Mouse (Mus musculus): ENCODE data around the gene Psd4. TPM values are rescaled to one million over a fixed set of nuclear protein-coding genes. Genes with fewer than 3 reads are reported as not detected.

Psd4 gene
- polyA plus RNA-seq, 1 experiment: 1.2 TPM

DNA sequence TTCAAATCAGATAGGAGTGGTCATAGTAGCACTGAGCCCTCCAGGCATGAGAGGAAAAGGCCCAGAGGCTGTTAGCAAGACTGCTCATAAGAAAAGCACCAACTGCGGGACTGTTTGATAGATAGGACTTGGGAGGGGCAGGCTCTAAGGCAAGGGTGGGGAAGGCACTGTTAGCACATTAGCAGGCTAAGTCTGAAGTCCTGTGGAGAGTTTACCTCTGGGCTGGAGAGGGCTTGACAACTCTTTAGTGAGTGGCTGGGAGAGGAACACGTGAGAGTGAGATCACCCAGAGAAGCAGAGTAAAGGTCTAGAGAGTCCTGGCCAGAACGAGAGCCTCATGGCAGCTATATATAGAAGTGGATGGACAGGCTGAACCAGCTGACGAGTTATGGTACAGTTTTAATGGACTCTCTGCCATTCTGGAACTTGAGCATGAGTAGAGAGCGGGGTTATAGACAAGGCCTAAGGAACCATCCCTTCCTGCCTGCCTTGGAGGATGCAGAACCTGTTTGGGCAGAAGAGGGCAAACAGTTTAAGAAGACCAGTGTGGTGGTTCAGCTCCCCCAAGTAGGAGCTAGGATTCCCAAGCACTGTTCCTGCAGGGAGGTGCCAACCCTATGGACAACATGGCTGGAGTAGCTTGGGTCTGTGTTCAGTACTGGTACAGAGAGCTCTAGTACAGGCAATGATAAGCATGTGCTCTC is 11.5 kb downstream of the Psd4 start:
- H3K4me3 ChIP-seq (ENCODE audit: insufficient read depth, low read depth, low read length): no peak overlapping the region
- H3K27ac ChIP-seq (replicated peaks; ENCODE audit: low read depth, low read length): no peak overlapping the region
- H3K4me1 ChIP-seq (ENCODE audit: control insufficient read depth, insufficient read depth, insufficient read length, low read length): no peaks in the 10 kb centered on the region

DNA sequence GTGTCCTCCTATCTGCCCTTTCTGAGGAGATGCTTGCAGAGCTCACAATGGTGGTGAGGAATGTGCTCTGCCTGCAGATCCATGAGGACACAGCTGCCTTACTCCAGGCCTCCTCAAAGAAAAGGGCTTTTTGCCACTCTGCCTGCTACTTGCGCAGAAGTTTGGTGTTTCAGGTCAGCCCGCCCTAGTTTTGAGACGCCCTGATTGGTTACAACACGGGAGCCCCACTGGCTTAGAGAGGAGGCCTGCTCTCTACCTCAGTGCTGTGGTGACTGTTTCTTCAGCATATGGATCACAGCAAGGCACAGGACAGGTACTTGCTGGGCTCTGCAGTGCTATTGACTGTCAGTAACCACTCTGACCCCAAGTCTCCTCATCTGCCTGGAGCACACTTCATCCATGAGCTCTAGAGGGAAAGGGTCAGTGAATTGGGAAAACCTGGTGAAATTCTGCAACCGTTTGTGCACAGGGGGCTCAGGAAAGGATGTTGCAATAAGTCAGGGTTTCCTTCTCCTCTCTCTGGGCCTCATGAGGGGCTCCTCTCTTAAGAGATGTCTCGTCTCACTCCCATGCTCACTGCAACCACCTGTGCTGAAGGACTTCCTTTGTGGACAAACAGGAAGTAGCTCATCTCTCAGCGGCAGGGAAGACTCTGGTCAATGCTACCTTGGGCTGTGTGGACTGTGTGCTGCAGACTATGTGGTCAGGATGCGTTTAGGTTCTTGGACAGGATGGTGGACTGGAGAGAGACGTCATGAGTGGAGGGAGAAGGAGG is 15.3 kb downstream of the Psd4 start:
- no peak overlapping the region for H3K4me3 ChIP-seq (ENCODE audit: insufficient read depth, low read depth, low read length)
- H3K27ac ChIP-seq (replicated peaks; ENCODE audit: low read depth, low read length): no peak overlapping the region
- H3K4me1 ChIP-seq (ENCODE audit: control insufficient read depth, insufficient read depth, insufficient read length, low read length): no peaks in the 10 kb centered on the region

GRCm38 (mm10) chr2:24383636-24384035 is 16.3 kb downstream of the Psd4 start:
- Histone ChIP-seq H3K4me1 (ENCODE audit: control insufficient read depth, insufficient read depth, insufficient read length, low read length) (no peaks in the 10 kb centered on the region), H3K27ac (replicated peaks; ENCODE audit: low read depth, low read length) (no peak overlapping the region), H3K4me3 (ENCODE audit: insufficient read depth, low read depth, low read length) (no peak overlapping the region)

DNA sequence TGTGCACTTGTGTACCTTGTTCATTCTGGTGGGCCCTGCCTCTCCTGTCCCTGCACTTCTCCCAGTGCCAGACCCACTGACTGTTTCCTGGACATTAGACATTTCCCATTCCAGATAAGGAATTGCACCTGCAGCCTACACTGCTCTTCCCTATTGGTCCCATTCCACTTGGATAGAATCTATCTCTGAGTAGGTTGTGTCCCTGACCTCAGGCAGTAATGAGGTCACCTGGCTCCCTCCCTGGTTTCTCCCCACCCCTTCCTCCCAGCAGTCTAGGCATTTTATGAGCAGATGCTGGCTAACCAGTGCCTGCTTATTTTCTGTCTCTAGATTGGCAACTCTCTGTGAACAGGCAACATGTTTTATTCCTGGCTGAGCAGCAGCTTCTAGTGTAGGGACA is 17.0 kb downstream of the Psd4 start:
- H3K4me1 ChIP-seq (ENCODE audit: control insufficient read depth, insufficient read depth, insufficient read length, low read length): no peaks in the 10 kb centered on the region
- no peak overlapping the region for H3K27ac ChIP-seq (replicated peaks; ENCODE audit: low read depth, low read length)
- no peak overlapping the region for H3K4me3 ChIP-seq (ENCODE audit: insufficient read depth, low read depth, low read length)

- H3K4me1 ChIP-seq (ENCODE audit: control insufficient read depth, insufficient read depth, insufficient read length, low read length): no peaks in the 10 kb centered on the region
- no peak overlapping the region for H3K27ac ChIP-seq (replicated peaks; ENCODE audit: low read depth, low read length)
- H3K4me3 ChIP-seq (ENCODE audit: insufficient read depth, low read depth, low read length): no peak overlapping the region
These were observed 18.0 kb downstream of the Psd4 start for GRCm38 (mm10) chr2:24385111-24385961.

DNA sequence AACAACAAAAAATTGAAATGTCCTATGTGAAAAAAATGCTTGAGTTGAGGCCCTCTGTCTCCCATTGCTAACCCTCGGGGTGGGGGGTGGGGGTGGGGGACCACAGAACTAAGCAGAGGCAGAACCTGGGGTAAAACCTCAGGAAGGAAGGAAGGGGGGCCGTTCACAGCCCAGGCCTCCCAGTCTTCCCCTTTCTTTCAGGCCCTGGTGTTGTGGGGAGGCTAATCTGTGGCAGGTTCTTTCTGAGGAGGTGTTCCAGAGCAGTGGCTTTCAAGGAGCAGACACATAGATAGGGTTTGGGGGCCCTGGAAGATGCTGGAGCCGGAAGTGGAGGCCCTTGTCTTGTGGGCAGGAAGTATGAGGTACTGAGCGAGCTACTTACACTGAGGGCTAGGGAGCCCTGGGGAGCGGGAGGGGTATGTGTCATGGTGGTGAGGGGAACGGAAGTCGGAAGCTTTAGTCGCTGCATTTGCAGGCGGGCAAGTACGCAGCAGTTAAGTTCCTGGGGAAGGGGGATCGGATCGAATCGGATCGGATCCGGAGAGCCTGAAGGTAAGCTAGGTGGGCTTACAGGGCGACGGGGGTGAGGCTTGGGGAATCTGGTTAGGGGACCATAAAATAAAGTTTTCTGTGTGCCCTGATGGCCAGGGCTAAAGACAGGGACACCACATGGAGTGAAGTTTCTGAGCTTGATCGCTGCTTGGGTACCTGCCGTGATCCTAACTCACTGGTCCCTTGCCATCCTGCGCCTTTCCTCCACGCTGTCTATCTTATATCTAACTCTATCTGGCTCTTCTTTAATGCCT is 19.0 kb downstream of the Psd4 start:
- H3K4me1 ChIP-seq (ENCODE audit: control insufficient read depth, insufficient read depth, insufficient read length, low read length): no peaks in the 10 kb centered on the region
- 0 out of 2 replicates have a peak overlapping the region, but pooled peaks have one; percentile 18 for H3K27ac ChIP-seq (replicated peaks; ENCODE audit: low read depth, low read length)
- H3K4me3 ChIP-seq (ENCODE audit: insufficient read depth, low read depth, low read length): peak overlapping the region; percentile 44

GRCm38 (mm10) chr2:24386964-24387320 is 19.6 kb downstream of the Psd4 start:
- Histone ChIP-seq H3K27ac (replicated peaks; ENCODE audit: low read depth, low read length) (peak overlapping the region; percentile 18; the same call in 1 of the 2 replicates), H3K4me3 (ENCODE audit: insufficient read depth, low read depth, low read length) (peak overlapping the region; percentile 44), H3K4me1 (ENCODE audit: control insufficient read depth, insufficient read depth, insufficient read length, low read length) (no peaks in the 10 kb centered on the region)

DNA sequence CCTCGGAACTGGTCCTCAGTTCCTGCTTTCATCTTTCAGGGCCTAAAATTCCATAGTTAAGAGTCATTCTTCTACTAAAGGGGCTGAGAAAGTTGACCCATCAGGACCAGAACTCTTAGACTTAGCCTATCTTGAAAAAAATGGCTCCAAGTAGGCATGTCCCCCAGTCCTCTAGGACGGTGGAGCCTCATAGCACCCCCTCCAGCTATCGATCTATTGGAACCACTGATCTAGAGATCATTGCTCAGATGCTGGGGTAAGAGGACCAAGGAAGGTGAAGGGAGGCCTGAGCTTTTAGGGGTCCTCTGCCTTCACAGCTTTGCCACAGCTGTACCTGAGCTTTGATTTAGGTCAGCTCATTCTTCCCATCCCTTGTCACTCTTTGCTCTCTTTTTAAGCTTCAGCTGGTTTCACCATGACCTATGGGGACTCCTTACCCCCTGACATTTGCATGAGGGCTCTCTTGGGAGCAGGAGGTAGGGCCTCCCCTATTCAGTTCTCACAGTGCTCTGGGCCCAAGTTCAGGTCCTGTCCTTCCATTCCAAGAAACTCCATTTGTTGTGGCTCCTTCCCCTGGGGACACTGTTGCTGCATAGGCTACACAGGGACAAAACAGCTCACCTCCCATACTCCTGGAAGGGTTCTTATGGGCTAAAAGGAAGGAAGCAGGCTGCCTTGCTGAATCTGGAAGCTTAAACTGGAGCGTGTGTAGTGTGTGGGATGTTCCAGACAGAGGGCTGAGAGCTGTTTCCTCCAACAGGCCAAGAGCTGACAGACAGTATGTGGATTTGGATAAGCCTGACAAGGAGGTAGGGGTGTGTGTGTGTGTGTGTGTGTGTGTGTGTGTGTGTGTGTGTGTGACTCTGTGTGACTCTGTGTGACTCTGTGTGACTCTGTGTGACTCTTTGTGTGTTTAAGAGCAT is 20.2 kb downstream of the Psd4 start:
- Histone ChIP-seq H3K27ac (replicated peaks; ENCODE audit: low read depth, low read length) (no peak overlapping the region), H3K4me3 (ENCODE audit: insufficient read depth, low read depth, low read length) (0 out of 2 replicates have a peak overlapping the region, but pooled peaks have one; percentile 17), H3K4me1 (ENCODE audit: control insufficient read depth, insufficient read depth, insufficient read length, low read length) (no peaks in the 10 kb centered on the region)

DNA sequence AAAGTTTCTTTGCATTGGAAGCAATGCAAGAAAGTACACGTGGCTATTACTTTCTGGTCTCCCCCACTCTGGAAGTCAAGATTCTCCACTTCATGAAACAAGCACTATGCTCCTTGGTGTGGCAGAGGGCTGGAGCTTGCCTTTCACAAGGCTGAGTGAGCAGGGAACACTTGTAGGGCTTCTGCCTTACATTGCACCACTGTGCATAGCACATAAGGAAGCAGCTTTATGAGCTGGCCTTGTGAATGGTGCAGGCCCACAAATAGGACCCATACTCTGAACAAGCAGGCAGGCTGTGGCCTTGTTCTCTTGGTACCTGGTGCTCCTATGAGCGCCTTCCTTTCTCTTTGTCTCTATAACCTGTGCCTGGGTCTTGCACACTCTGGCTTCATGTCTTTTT is 25.9 kb downstream of the Psd4 start:
- Histone ChIP-seq H3K27ac (replicated peaks; ENCODE audit: low read depth, low read length) (no peak overlapping the region), H3K4me3 (ENCODE audit: insufficient read depth, low read depth, low read length) (no peak overlapping the region), H3K4me1 (ENCODE audit: control insufficient read depth, insufficient read depth, insufficient read length, low read length) (no peaks in the 10 kb centered on the region)

DNA sequence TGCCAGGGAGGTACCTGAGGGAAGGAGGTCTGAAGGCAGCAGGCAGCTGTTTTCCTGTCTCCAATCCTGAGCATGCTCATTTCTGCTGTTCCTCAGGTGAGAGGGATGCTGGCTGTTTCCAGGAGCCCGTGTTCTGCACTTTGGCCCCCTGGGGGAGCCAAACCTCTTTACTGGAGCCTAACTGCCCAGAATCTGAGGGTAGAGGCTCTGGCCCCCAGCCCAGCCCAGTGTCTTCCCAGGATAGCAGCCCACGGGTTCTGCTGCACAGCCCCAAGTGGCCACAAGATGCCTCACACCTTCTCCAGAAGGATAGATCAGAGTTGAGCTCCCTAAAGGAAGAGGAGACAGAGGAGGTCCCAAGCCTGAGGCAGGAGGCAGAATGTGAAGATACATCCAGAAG is 29.7 kb downstream of the Psd4 start:
- H3K4me3 ChIP-seq (ENCODE audit: insufficient read depth, low read depth, low read length): no peak overlapping the region
- H3K27ac ChIP-seq (replicated peaks; ENCODE audit: low read depth, low read length): no peak overlapping the region
- no peaks in the 10 kb centered on the region for H3K4me1 ChIP-seq (ENCODE audit: control insufficient read depth, insufficient read depth, insufficient read length, low read length)

- H3K4me1 ChIP-seq (ENCODE audit: control insufficient read depth, insufficient read depth, insufficient read length, low read length): no peaks in the 10 kb centered on the region
- no peak overlapping the region for H3K27ac ChIP-seq (replicated peaks; ENCODE audit: low read depth, low read length)
- no peak overlapping the region for H3K4me3 ChIP-seq (ENCODE audit: insufficient read depth, low read depth, low read length)
These were observed 33.3 kb downstream of the Psd4 start for GRCm38 (mm10) chr2:24400711-24401110.

GRCm38 (mm10) chr2:24405345-24406012 is 38.1 kb downstream of the Psd4 start:
- H3K27ac ChIP-seq (replicated peaks; ENCODE audit: low read depth, low read length): no peak overlapping the region
- H3K4me1 ChIP-seq (ENCODE audit: control insufficient read depth, insufficient read depth, insufficient read length, low read length): no peaks in the 10 kb centered on the region
- H3K4me3 ChIP-seq (ENCODE audit: insufficient read depth, low read depth, low read length): no peak overlapping the region

DNA sequence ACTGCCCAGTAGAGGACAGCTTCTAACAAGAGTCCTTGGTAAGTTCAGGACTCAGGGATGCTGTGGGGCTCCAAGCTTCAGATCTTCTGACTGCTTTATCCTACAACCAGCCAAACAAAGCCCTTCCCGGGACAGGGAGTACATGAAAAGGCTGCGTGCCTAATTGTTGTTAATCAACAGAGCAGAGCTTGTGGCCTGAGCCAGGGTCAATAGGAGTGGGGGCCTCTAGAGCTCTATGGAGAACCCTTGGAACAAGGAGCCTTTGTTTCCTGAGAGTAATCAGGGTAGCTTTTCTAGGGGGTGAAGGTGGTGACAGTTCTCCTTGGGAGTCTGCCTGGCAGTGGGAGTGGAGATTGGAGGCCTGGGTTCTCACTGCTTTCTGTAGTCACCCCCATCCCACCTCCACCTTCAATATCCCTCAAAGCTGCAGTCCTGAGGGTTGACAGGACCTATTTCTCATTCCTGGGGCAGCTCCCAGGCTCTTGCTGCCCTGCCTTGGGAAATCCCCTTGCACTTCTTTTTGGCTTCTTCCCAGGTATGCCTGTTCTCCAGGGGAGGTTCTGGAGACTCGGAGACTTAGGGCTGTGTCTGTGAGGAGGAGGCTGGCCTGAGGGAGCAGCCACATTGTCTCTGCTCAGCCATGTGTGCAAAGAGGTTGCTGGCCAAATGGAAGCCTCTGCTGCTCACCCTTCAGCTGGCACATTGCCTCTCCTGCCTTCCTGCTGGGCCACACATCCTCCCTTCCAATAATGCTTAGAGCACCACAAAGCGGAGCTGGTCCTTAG is 40.5 kb downstream of the Psd4 start:
- Histone ChIP-seq H3K4me1 (ENCODE audit: control insufficient read depth, insufficient read depth, insufficient read length, low read length) (no peaks in the 10 kb centered on the region), H3K27ac (replicated peaks; ENCODE audit: low read depth, low read length) (no peak overlapping the region), H3K4me3 (ENCODE audit: insufficient read depth, low read depth, low read length) (no peak overlapping the region)
